Mouse (Mus musculus) ES-CJ7 (cell line): Measurements from ENCODE around the gene Bpifa5.

Experiments
- DNase-seq: peaks from one replicate; pipeline ENCODE4 v3.0.0; 2011; ENCODE audit warnings: low read depth, low spot score

Bpifa5 gene

GRCm38 (mm10) chr2:154206908-154207307, 44.5 kb downstream of the Bpifa5 start:
- peak; percentile 63 for DNase-seq

DNA sequence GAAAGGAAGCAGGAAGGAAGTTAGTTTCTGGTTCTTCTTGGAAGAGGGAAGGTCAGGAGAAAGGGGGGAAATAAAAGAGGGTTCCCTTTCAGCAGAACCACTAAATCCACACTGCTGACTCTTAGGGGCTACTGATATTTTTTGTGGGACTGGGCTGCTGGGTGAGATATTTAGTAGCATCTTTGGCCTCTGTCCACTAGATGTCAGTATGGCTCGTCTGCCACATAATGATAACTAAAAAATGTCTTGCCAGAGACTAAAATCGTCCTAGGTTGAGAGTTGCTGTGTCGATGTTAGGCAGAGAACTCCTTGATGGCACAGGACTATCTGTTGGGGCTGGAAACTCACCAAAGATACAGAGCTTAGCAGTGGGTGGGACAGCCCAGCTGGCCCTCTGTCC, 46.7 kb downstream of the Bpifa5 start:
- DNase-seq, result peak; percentile 30

GRCm38 (mm10) chr2:154211121-154211520, 48.7 kb downstream of the Bpifa5 start:
- DNase-seq, result no peak

DNA sequence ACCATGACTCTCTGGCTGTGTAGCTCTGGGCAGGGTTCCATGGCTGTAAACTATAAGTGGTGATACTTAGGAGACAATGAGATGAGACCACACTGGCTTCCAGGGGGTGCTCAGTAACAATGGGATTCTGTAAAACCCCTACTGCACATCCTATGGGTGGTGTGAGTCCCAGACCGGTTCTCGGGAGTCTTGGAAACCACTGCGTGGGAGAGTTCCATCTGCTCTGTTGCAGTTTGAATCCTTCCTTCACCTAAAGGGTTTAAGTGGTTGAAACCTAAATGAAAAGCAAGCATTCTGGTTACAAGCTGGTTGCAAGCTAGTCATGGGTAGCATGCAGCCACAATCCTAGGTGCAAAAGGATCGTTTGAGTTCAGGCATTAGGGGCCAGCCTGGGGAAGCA, 49.5 kb downstream of the Bpifa5 start:
- DNase-seq, result no peak

GRCm38 (mm10) chr2:154215191-154215590, 52.8 kb downstream of the Bpifa5 start:
- peak; percentile 84 for DNase-seq
